Mouse (Mus musculus): ENCODE data around the gene Vmn1r23.
"Not testable (repeated sequence)": the region's sequence is repeated elsewhere in the genome, so short reads cannot be mapped to it uniquely, and the experiment has no call there.

Gene Vmn1r23

GRCm38 (mm10) chr6:57926738-57927137, at the start of gene Vmn1r23:
Vmn1r23 (minus strand) TSS chr6:57926838.
- DNase-seq (ENCODE audit: low read depth), result no peak

- not testable (repeated sequence) for DNase-seq (ENCODE audit: low read depth)
Observed at GRCm38 (mm10) chr6:57961403-57961802, 34.8 kb upstream of the Vmn1r23 start, which contains the start of gene Vmn1r24. Vmn1r24 (minus strand) TSS chr6:57961503.

- no peak for DNase-seq (ENCODE audit: low read depth)
Observed at GRCm38 (mm10) chr6:57907928-57908327, 18.7 kb downstream of the Vmn1r23 start, which contains the start of gene Vmn1r22. Vmn1r22 (minus strand) TSS chr6:57908028.

Measured in fibroblast of lung, adult 2 months (primary cell).